Mouse (Mus musculus) embryonic fibroblast, embryonic 13.5 days (primary cell): Measurements from ENCODE around the gene Ppp1r13l.

Experiments used
- CTCF ChIP-seq: IDR thresholded peaks from 2 replicates; pipeline ENCODE4 v1.5.1; 2011; ENCODE audit warnings: mild to moderate bottlenecking, control low read depth, low read length, moderate library complexity, borderline replicate concordance; ENCODE audit not compliant: insufficient read depth
- POLR2A ChIP-seq: IDR thresholded peaks from 2 replicates; pipeline ENCODE4 v1.6.1; 2011; ENCODE audit warnings: low read depth, mild to moderate bottlenecking, control low read depth, low read length, moderate library complexity

DNA sequence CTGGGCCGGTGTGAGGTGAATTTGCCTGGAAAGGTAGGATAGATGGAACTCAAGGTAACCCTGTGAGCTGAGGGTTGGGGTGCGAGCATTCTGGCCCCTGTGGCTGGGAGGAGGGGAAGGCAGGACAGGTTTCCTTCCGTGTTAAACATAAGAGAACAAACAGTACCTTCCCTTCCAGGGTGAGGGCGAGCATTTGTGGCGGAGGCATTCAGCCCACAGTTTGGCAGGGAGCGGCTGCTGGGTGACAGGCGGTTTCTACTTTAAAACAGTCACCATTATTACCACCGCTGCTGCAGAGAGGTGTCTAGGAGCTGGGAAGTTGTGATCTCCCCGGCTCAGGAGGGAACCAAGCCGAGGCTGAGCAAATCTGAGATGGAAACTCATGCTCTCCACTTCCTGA, 22.4 kb upstream of the Ppp1r13l start:
- TF ChIP-seq CTCF (no peak), POLR2A (no peak)
